Mouse (Mus musculus) liver, adult 2 months (tissue): ENCODE measurements at regions not wholly inside any gene's neighbourhood (a gene's known extent, or its start where the extent isn't known, plus 50 kb on each side); places are given as distances from the start of the nearest gene placed in this dataset.

ENCODE experiments used
- CTCF ChIP-seq: fragments of 200-500 bp; IDR thresholded peaks from 2 replicates; pipeline ENCODE4 v1.5.1; 2011; ENCODE audit warnings: low read depth, low read length, control low read depth
- POLR2A ChIP-seq: fragments of 200-500 bp; IDR thresholded peaks from 2 replicates; pipeline ENCODE4 v1.6.1; 2011; ENCODE audit warnings: low read length, control low read depth; ENCODE audit not compliant: insufficient read depth; ENCODE audit errors: extremely low read depth

DNA sequence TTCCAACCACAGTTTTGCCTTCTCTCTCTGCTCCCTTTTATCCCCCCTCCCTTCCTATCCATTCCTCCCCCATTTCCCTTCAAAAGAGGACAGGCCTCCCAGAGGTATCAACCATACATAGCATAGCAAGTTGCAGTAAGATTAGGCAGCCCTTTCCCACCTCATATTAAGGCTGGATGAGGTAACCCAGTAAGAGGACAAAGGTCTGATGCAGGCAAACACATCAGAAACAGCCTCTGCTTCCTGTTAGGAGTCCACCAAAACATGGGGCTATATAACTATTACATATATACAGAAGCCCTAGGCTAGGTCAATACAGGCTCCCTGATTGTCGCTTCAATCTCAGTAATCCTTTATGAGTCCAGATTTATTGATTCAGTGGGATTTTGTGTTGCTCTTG is 421.6 kb downstream of the Dmrt2 start:
- TF ChIP-seq CTCF (no peak), POLR2A (no peak)
